Mouse (Mus musculus) testis, postnatal 14 days (tissue): ENCODE data around the gene Cd40.

Experiments
- DNase-seq: peaks from one replicate; pipeline ENCODE4 v3.0.0; 2021; ENCODE audit warnings: low spot score

The Cd40 gene

DNA sequence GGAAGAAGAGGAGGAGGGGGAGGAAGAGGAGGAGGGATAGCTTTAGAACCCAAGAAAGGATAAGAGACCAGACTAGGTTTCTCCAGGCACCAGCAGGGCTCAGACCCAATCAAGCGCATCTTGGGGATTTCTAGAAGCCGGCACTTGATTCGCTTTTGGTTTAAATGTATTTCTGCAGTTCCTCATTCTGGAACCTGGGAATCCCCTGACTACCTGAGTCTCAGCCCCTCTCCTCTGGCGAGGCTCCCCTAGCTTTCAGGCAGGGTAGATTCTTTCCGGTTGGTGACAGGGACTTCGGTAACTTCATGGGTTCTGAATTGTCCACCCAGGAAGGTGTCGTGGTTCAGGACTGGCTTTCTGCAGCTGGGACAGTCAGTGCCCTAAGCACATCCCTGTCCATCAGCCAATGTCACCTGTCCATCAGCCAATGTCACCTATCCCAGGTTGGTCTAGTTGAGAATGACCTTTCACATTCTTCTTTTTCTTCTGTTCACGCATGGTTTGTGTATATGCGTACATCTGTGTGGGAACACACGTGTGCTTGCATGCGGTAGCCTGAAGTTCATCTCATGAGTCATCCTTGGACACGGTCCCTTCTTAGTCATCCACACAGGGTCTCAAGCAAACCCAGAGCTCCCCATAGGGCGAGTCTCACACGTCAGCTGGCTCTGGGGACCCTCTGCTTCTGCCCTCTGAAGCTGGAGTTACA is 1.1 kb downstream of the Cd40 start:
- DNase-seq, result no peak

DNA sequence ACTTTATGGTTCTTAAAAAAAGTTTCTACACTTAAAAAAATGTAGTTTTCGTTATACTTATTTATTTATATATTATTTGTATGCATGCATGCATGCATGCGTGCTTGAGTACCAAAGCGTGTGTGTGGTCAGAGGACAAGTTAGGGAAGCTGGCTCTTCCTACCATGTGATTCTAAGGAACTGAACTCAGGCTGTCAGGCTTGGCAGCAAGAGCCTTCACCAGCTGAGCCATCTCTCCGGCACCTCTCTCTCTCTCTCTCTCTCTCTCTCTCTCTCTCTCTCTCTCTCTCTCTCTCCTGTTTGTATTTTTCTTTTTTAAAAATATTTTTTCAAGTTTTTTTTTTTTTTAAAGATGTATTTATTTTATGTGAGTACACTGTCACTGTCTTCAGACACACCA is 4.5 kb downstream of the Cd40 start:
- no peak for DNase-seq

DNA sequence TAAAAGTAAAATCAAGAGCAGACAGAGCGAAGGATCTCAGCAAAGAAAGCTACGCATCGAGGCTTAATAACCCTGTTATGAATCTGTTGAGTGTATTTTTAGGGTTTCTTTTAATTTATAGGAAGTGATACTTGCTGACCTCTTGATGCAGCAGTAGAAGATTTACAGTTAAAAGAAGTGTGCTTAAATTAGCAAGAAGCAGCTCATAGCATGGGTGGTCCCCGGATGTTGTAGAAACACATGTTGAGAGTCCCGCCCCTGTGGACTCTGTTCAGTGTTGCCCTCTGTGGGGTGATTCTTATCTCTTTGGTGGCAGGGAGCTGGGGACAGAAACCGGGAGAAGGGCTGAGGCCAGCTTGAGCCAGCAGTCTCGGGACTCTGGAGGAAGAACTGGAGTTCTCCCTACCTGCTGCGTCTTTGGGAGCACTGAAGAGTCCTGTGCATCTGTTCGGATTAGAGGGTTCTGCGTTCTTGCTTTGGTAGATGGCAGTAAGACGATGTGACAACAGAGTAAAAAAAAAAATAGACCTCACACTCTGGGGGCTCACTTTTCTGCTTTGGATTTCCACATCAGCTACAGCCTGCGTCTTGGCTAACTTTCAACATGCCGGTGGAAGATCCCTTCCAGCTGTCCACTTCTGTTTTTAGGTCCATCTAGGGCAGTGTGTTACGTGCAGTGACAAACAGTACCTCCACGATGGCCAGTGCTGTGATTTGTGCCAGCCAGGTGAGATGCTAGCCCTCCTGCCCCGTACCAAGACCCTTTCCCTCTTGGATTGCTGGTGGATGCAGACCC is 6.4 kb downstream of the Cd40 start:
- no peak for DNase-seq

DNA sequence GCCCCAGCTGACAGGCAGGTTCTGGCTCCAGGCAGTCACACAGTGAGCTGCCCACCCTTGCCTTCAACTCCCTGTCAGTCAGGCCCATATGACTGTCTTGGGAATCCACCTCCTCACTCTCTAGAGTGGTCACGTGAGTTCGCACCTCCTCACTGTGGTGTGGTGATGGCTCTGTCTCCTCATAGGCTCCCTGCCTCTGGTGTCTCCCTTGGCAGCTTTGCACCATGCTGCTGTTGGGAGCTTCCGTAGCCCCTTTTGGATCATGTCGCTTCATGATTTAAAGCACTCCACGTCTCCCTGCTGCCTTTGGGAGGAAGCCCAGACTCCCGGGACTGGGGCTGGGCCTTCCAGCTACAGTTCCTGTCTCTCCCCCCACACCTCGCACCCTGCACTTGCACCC is 9.1 kb downstream of the Cd40 start:
- DNase-seq, result no peak

DNA sequence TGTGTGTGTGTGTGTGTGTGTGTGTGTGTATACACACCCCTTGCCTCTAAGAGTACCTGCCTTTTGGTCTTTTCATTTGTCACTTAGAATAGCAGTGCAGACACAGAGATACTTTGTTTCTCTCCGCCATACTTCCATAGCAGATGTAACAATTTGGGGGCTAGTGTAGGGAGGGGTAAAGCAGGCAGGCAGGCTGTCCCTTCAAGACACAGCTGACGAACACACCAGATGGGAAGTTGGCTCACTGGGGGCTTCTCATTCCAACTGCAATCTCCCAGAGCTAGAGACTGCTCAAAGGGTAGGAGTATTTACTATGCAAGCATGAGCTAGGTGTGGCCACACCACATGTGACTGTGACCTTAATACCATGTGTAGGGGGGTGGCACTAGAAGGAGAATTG is 13.4 kb downstream of the Cd40 start:
- DNase-seq, result peak; percentile 22

DNA sequence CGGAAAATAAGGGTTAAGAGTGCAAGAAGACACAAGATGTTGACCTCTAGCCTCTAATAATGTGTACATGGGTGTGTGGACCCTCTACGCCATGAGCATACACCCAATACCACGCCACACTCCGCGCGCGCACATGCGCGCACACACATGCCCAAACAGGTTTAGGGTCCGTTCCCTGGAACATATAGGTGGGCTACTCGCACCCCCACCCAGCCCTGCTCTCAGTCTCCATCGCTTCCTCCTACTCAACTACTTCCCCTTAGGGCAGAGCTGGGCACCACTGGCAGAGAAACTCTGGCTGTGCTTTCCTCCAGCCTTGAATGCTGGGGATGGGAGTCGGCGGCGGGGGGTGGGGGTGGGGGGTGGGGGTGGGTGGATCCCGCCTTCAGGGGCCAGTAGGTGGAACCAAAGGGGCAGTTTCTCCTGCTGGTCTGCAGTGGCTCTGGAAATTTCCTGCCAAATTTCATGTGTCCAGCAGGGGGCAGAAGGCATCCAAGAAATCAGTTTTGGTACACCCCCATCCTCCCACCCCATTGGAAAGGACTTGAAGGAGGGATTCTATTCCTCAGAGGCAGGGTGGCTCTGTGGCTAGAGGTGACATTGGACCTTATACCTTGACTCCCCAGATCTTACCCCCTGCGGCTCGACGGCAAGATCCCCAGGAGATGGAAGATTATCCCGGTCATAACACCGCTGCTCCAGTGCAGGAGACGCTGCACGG is 14.8 kb downstream of the Cd40 start:
- no peak for DNase-seq

DNA sequence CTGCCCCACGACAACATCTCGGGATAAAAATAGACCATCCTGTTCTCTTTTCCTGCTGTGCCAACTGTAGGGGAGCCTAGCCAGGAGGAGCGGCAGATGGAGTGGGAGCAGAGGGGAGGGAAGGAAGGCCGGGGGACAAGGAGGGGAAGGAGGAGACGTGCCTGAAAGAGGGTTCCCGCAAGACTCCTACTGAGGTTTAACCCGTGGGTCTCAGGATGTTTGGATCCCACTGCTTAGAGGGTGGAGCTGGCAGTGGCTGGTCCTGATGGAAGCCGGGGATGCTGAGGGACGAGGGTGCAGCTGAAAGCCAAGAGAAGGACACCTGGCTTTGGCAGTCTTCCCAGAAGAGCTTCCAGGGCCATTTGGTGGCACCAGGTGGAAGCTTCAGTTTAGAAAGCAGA is 18.0 kb downstream of the Cd40 start:
- no peak for DNase-seq

DNA sequence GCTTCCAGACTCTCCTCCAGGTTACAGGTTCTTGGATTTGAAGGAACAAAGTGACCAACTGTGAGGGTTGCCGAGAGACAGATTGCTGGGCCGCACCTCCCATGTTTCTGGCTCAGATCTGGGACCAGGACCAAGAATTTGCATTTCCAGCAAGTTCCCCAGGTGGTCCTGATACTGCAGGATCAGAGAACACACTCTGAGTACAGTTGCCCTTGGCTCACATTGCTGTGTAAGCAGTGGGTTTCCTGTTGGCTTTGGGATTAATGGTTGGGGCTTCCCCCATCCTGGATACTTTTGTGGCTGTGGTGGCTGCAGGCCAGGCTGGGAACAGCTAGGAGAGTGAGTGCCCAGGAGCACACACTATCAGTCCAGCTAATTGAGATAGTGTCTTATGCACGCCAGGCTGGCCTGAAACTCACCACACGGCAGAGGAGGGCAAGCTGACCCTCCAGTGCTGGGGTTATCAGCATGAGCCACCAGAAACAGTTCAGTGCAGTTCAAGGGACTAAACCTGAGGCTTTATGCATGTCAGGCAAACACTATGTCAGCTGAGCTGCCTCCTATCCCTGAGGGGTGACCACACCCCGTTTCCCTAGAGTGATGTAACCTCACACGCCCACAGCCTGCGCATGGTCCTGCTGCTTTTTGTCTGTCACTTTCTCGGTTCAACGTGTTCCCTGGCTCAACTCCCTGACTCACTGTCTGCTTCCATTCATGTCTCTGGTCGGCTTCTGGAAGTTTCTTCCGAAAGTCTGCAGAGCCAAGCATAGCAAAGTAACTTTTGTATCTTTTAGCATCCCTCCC is 18.9 kb downstream of the Cd40 start:
- peak; percentile 38 for DNase-seq

DNA sequence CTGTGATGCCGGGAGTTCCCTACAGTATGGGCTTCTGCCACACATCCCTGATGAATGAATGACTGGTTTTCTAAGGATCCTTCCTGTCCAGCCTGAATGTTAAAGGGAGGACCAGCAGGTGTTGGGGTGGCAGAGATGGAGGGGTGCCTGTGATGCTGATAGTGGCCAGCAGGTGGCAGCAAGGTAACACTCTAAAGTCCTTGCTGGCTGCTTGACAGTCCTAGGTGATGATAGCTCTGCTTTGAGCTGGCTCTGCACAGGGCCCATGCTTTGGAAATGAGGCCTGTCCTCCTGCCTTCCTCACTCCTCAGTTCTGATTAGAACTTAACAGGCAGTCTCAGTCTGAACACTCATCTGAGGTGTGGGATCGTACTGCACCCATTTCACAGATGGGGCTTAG is 19.5 kb downstream of the Cd40 start:
- peak; percentile 51 for DNase-seq

DNA sequence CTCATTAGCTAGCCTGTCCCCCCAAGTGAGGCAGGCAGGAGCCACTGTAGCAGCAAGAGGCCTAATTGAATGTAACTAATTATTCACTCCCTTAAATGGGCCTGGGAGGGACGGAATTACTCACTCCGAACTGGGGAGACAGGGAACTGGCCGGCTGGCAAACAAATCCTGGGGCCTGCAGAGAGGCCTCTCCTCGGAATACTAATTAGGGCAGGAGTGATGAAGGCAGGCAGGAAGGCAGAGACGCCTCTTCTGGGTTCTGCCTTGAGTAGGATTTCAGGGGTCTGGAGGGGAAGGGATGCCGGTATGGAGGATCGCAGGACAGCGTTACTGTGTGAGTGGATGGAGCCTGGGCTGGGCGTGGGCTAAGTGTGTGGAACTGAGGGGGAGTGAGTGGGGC is 21.6 kb downstream of the Cd40 start:
- no peak for DNase-seq

DNA sequence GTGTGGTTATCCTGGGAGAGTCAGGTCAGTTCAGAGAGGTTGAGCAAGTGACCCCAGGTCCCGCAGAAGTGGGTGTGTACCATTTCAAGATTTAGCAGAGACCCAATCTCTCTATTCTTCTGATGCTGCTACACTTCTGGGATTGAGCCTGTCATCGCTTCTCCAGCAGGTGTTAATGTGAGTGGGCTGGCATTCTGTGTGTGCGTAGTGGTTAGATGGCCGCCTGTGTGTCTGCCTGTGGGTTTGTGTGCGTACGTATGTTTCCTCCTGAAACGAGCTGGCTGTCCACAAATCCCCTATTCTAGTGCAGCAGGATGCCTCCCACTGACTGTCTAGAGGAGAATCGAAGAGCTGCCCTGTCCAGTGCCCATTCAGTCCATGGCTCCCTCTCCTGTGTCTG is 22.6 kb downstream of the Cd40 start:
- no peak for DNase-seq

DNA sequence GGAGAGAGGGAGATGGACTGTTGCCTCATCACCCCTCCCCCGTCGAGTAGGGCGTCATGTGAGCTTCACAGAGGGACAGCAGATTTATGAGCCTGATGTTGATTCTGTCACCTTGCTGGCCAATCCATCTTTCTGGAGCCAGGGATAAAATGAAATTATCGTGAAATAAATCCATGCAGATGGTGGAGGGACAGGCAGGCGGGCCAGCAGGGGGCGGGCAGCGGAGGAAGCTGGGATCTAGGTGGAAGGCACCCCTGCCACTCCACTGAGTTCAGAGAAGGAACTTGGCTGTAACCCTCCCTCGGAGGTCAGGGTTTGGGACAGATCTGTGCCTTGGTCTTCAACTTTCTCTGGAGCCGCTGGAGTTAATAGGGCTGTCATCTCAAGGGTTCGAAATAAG is 23.2 kb downstream of the Cd40 start:
- DNase-seq, result no peak

DNA sequence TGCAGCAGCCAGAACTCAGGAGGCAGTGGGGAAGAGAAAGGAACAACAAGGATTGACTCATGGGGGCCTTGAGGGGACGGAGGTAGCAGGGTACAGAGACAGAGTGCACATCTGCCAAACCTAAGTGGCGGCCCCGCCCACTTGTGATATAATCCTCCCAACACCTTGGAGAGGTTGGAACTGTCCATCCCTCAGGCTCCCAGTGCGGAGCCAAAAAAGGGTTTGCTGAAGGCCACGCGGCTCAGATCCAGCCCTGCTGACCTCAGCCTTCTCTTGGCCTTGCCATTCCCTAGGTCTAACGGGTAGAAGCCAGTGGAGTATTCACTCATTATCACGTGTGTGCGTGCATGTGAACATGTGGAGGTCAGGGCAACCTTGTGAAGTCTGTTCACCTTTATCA is 25.2 kb downstream of the Cd40 start:
- DNase-seq, result no peak

DNA sequence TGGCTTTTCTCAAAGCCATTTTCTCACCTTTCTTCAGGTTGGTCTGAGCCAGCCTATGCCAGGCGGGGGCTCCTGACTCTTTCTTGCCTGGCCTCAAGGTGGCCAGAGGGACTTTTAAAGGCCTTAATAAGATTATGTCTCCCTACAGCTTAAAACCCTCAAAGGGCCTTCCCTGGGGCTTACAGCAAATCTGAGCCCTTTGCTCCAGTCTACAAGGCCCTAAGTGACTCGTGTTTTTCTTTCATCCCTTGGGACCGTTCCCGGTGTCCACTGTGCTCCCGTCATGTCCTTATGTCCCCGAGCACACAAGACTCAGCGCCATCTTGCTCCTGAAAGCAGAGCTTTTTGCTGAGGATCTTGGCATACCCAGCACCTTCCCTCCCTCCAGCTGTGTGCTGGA is 25.8 kb downstream of the Cd40 start:
- no peak for DNase-seq

DNA sequence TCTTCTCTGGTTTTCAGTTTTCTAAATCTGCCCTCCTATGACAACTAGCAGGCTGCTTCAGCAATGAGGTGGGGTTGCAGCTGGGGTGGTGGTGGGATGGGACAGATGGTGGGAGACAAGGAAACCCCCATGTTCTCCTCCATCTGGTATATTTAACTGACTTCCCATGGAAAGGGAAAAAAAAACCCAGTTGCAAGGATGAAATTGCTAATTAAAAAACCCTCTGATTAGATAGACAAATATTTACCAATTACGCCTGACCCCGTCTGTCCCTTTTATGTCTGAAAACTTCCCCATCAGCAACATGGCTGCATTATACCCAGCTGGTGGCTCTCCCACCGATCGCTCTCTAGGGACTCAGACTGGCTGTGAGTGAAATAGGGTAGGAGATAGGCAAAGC is 31.2 kb downstream of the Cd40 start:
- no peak for DNase-seq

DNA sequence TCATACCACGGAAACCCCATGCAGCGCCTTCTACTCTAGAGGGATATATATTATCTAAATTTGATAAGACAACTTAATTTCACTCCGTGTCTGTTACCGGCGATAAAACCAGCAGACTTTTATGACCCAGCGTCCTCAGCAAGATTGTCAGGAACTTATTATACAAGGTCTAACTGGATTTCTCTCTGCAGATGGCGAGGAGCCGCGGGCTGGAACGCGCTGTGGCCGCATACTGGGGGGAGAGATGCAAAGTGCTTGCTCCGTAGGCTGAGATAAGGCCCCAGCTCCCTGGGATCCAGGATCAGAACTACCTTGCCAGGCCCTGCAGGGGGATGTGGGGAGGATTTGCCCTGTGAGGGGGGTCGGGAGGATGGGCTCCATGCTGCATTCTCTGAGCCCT is 34.0 kb downstream of the Cd40 start:
- DNase-seq, result no peak

DNA sequence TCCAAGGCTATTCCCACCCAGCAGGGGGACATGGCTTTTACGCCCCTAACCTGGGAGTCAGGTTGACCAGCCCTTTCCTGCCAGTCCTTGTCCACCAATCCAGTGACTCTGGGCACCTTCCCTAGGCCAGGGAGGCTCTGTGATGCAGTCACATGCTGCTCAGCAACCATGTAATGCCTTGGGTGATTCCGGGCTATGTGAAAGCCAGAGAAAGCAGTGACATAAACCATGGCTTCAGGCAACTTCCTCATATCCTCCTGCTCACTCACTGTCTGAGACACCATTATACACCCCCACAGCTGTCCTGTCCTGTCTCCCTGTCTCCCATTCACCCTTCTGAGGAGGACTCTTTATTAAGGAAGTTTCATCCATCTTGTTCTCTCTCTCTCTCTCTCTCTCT is 35.2 kb downstream of the Cd40 start, which contains the start of gene 1700025C18Rik:
1700025C18Rik (minus strand) TSS at position 101 of the 400 bp plus-strand sequence.
- DNase-seq, result no peak

DNA sequence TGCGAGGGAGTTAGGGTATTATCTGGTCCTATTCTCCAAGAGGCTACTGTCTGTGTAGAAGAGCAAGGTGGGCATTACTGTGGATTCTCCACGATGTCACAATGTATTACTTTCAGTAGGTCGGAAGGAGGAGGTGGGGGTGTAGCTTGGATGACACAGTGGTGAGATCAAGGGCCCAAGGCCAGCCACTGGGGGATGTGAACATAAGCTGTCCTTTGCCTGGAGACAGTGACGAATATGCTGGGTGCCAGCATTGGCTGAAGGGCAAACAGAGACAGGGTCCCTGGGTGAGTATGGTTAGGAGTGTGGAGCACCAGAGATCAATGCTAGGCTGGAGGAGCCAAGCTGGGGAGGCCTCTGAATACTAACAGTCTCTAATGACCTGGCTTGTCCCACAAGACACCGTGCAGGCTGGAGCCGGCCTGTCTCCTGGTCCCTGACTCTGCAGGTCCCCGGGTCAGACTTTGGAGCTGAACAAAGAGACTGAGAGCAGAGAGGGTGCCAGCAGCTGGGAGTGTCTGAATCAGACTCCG is 36.1 kb downstream of the Cd40 start:
- no peak for DNase-seq

DNA sequence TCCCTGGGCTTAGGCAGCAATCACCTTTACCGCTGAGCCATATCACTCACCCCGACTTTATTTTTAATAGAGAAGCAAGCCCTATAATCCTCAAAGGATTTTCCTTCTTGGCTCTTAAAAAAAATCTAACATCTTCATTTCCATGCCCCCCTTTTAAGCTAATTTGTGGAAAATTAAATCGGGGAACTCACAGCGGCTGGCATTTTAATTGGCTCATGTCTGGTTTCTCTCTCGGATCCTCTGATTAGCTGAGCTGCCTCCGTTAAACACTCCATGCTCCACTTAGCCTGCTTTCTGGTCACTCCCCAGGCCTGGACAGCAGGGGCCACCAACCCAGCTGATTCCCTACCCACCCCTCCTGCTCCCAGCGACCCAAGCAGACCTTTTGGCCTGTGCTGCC is 37.0 kb downstream of the Cd40 start:
- DNase-seq, result no peak

DNA sequence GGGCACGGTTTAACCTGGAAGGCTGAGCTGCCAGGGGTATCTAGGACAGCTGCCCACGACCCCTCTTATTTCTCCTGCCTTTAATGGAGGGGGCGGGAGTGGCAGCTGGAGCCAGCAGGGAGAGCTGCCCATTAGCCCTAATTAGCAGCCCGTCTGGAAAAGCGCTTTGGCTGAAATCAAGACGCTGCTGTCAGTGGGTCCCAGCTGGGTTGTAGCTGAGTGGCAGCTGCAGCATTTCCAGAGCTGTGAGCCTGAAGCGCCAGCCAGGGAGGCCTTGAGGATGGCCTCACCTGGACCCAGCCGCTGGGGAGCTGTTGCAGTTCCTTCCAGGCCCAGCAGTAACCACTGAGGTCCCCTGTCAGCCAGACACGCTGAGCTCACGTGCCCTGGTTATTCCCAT is 40.9 kb downstream of the Cd40 start:
- DNase-seq, result no peak

DNA sequence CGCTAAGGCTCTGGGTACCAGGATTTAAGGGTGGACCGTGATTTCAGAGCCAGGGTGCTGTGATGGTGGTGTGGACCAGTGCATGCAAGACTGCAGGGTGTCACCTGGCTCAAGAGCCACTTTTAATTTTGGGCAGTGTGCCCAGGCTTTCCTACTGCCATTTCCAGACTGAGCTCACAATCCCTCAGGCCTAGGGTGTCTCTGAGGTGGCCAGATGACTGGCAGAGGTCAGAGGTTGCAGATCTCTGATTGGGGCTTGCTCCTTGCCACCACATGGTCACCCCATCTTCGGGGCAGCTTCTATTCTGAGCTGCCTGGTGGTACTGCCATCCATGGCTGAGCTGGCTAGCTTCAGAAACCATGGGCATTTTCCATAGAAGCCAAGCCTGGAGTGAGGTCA is 43.4 kb downstream of the Cd40 start:
- DNase-seq, result no peak

DNA sequence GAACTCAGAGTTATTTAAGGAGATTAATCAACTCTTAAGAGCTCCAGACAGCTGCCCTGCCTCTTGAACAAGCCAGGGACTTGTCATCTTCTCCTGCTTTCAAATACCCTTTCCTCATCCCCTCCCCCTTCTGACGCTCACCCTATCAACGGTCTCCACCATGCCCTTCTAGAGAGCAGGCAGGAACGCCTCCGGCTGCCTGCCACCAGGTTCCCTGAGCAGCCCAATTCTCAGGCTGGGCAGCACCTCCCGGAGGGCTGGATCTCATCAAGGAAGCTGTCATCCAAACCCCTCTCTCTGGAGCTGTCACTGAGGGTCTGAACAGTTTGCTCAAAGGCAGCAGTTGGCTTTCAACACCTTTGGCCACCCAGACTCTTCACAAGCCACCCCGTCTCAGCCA is 45.3 kb downstream of the Cd40 start:
- no peak for DNase-seq
